Mouse (Mus musculus): ENCODE measurements around the gene Plppr4. TPM values are rescaled to one million over a fixed set of nuclear protein-coding genes. Genes with fewer than 3 reads are reported as not detected.

Gene Plppr4
- 0.04 and 0.08 TPM in 2 replicates for polyA plus RNA-seq (2012; rRNA removed)

GRCm38 (mm10) chr3:117360528-117360927 lies at the start of gene Plppr4:
Gene Plppr4 (minus strand): TSS chr3:117360876.
- TF ChIP-seq POLR2A (IDR thresholded peaks at IDR 0.05; ENCODE audit: low read depth, low read length) (no peak), CTCF (IDR thresholded peaks at IDR 0.05; ENCODE audit: extremely low read depth, insufficient read depth, insufficient read length, insufficient replicate concordance) (no peak)
- Histone ChIP-seq H3K4me3 (ENCODE audit: extremely low read depth, insufficient read depth, insufficient read length) (no peak within 1 kb of the TSS), H3K27ac (ENCODE audit: insufficient read depth, low read length) (no peak within 1 kb of the TSS), H3K4me1 (ENCODE audit: control insufficient read depth, insufficient read depth, insufficient read length) (no peaks in the 10 kb centered on the region), H3K36me3 (ENCODE audit: control insufficient read depth, insufficient read depth, low read length) (no peaks in the 10 kb centered on the region), H3K27me3 (ENCODE audit: control insufficient read depth, insufficient read depth, low read length) (no peaks in the 10 kb centered on the region)
- no peak for DNase-seq (ENCODE audit: low read depth in 1 of 2, low spot score in 2 of 2)
- WGBS: 63% methylated on average over 5 of the region's 5 CpGs

GRCm38 (mm10) chr3:117405821-117406220 lies 45.1 kb upstream of the Plppr4 start:
- H3K27ac ChIP-seq (ENCODE audit: insufficient read depth, low read length): no peak overlapping the region
- TF ChIP-seq CTCF (IDR thresholded peaks at IDR 0.05; ENCODE audit: extremely low read depth, insufficient read depth, insufficient read length, insufficient replicate concordance) (no peak), POLR2A (IDR thresholded peaks at IDR 0.05; ENCODE audit: low read depth, low read length) (no peak)
- H3K4me1 ChIP-seq (ENCODE audit: control insufficient read depth, insufficient read depth, insufficient read length): no peaks in the 10 kb centered on the region
- WGBS: 88% methylated on average over 2 of the region's 2 CpGs
- H3K27me3 ChIP-seq (ENCODE audit: control insufficient read depth, insufficient read depth, low read length): no peaks in the 10 kb centered on the region
- no peak overlapping the region for H3K4me3 ChIP-seq (ENCODE audit: extremely low read depth, insufficient read depth, insufficient read length)
- DNase-seq (ENCODE audit: low read depth in 1 of 2, low spot score in 2 of 2): no peak
- H3K36me3 ChIP-seq (ENCODE audit: control insufficient read depth, insufficient read depth, low read length): no peaks in the 10 kb centered on the region

- no peak overlapping the region for H3K4me3 ChIP-seq (ENCODE audit: extremely low read depth, insufficient read depth, insufficient read length)
- TF ChIP-seq POLR2A (IDR thresholded peaks at IDR 0.05; ENCODE audit: low read depth, low read length) (no peak), CTCF (IDR thresholded peaks at IDR 0.05; ENCODE audit: extremely low read depth, insufficient read depth, insufficient read length, insufficient replicate concordance) (no peak)
- WGBS: 78% methylated on average over 3 of the region's 3 CpGs
- DNase-seq (ENCODE audit: low read depth in 1 of 2, low spot score in 2 of 2): no peak
- H3K4me1 ChIP-seq (ENCODE audit: control insufficient read depth, insufficient read depth, insufficient read length): no peaks in the 10 kb centered on the region
- H3K36me3 ChIP-seq (ENCODE audit: control insufficient read depth, insufficient read depth, low read length): no peaks in the 10 kb centered on the region
- H3K27ac ChIP-seq (ENCODE audit: insufficient read depth, low read length): no peak overlapping the region
- H3K27me3 ChIP-seq (ENCODE audit: control insufficient read depth, insufficient read depth, low read length): no peaks in the 10 kb centered on the region
Measured at GRCm38 (mm10) chr3:117403740-117404139, 43.1 kb upstream of the Plppr4 start.

- no peaks in the 10 kb centered on the region for H3K4me1 ChIP-seq (ENCODE audit: control insufficient read depth, insufficient read depth, insufficient read length)
- TF ChIP-seq POLR2A (IDR thresholded peaks at IDR 0.05; ENCODE audit: low read depth, low read length) (no peak), CTCF (IDR thresholded peaks at IDR 0.05; ENCODE audit: extremely low read depth, insufficient read depth, insufficient read length, insufficient replicate concordance) (no peak)
- H3K27ac ChIP-seq (ENCODE audit: insufficient read depth, low read length): no peak overlapping the region
- H3K27me3 ChIP-seq (ENCODE audit: control insufficient read depth, insufficient read depth, low read length): no peaks in the 10 kb centered on the region
- no peak overlapping the region for H3K4me3 ChIP-seq (ENCODE audit: extremely low read depth, insufficient read depth, insufficient read length)
- H3K36me3 ChIP-seq (ENCODE audit: control insufficient read depth, insufficient read depth, low read length): no peaks in the 10 kb centered on the region
- DNase-seq (ENCODE audit: low read depth in 1 of 2, low spot score in 2 of 2): no peak
- 76% methylated on average over 1 of the region's 1 CpGs for WGBS
Measured at GRCm38 (mm10) chr3:117366041-117366440, 5.4 kb upstream of the Plppr4 start.

GRCm38 (mm10) chr3:117359686-117360521 lies 772 bp downstream of the Plppr4 start:
- Histone ChIP-seq H3K4me1 (ENCODE audit: control insufficient read depth, insufficient read depth, insufficient read length) (no peaks in the 10 kb centered on the region), H3K27ac (ENCODE audit: insufficient read depth, low read length) (no peak overlapping the region), H3K27me3 (ENCODE audit: control insufficient read depth, insufficient read depth, low read length) (no peaks in the 10 kb centered on the region), H3K36me3 (ENCODE audit: control insufficient read depth, insufficient read depth, low read length) (no peaks in the 10 kb centered on the region), H3K4me3 (ENCODE audit: extremely low read depth, insufficient read depth, insufficient read length) (no peak overlapping the region)
- no peak for DNase-seq (ENCODE audit: low read depth in 1 of 2, low spot score in 2 of 2)
- no peak for TF ChIP-seq POLR2A (IDR thresholded peaks at IDR 0.05; ENCODE audit: low read depth, low read length)
- no peak for TF ChIP-seq CTCF (IDR thresholded peaks at IDR 0.05; ENCODE audit: extremely low read depth, insufficient read depth, insufficient read length, insufficient replicate concordance)
- WGBS: 5% methylated on average over 46 of the region's 46 CpGs

- DNase-seq (ENCODE audit: low read depth in 1 of 2, low spot score in 2 of 2): no peak
- TF ChIP-seq POLR2A (IDR thresholded peaks at IDR 0.05; ENCODE audit: low read depth, low read length): no peak
- TF ChIP-seq CTCF (IDR thresholded peaks at IDR 0.05; ENCODE audit: extremely low read depth, insufficient read depth, insufficient read length, insufficient replicate concordance): no peak
- H3K4me1 ChIP-seq (ENCODE audit: control insufficient read depth, insufficient read depth, insufficient read length): no peaks in the 10 kb centered on the region
- 84% methylated on average over 5 of the region's 5 CpGs for WGBS
- H3K27me3 ChIP-seq (ENCODE audit: control insufficient read depth, insufficient read depth, low read length): no peaks in the 10 kb centered on the region
- H3K4me3 ChIP-seq (ENCODE audit: extremely low read depth, insufficient read depth, insufficient read length): no peak overlapping the region
- no peaks in the 10 kb centered on the region for H3K36me3 ChIP-seq (ENCODE audit: control insufficient read depth, insufficient read depth, low read length)
- no peak overlapping the region for H3K27ac ChIP-seq (ENCODE audit: insufficient read depth, low read length)
Measured at GRCm38 (mm10) chr3:117358981-117359628, 1.6 kb downstream of the Plppr4 start.

- Histone ChIP-seq H3K27ac (ENCODE audit: insufficient read depth, low read length) (no peak overlapping the region), H3K4me3 (ENCODE audit: extremely low read depth, insufficient read depth, insufficient read length) (no peak overlapping the region), H3K4me1 (ENCODE audit: control insufficient read depth, insufficient read depth, insufficient read length) (no peaks in the 10 kb centered on the region), H3K27me3 (ENCODE audit: control insufficient read depth, insufficient read depth, low read length) (no peaks in the 10 kb centered on the region), H3K36me3 (ENCODE audit: control insufficient read depth, insufficient read depth, low read length) (no peaks in the 10 kb centered on the region)
- DNase-seq (ENCODE audit: low read depth in 1 of 2, low spot score in 2 of 2): no peak
- TF ChIP-seq CTCF (IDR thresholded peaks at IDR 0.05; ENCODE audit: extremely low read depth, insufficient read depth, insufficient read length, insufficient replicate concordance) (no peak), POLR2A (IDR thresholded peaks at IDR 0.05; ENCODE audit: low read depth, low read length) (no peak)
- 75% methylated on average over 3 of the region's 3 CpGs for WGBS
Measured at GRCm38 (mm10) chr3:117357367-117357766, 3.3 kb downstream of the Plppr4 start.

Data from spleen, adult 2 months (tissue).